Mouse (Mus musculus) retina, adult 2 months (tissue): ENCODE measurements around the gene Maml1.

Source experiments
- DNase-seq: peaks from one replicate; pipeline ENCODE4 v3.0.0-alpha.2; 2012; ENCODE audit warnings: low read depth, low spot score

The Maml1 gene

DNA sequence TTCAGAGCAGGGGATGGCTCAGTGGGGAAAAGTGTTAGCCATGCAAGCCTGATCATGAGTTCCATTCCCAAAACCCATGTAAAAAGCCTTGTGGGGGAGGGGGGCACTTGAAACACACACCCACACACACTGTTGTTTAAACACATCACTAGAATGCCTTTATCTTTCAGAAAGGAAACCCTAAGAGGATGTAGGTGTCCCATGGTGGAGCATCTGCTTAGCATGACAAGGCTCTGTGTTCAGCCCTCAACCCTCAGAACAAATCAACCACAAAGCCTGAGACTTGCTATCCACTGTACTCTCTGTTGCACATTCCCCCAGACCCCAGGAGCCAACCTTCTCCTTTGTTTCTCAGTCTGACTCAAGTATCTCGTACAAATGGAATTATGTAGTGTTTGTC is 12.1 kb downstream of the Maml1 start:
- DNase-seq: no peak

DNA sequence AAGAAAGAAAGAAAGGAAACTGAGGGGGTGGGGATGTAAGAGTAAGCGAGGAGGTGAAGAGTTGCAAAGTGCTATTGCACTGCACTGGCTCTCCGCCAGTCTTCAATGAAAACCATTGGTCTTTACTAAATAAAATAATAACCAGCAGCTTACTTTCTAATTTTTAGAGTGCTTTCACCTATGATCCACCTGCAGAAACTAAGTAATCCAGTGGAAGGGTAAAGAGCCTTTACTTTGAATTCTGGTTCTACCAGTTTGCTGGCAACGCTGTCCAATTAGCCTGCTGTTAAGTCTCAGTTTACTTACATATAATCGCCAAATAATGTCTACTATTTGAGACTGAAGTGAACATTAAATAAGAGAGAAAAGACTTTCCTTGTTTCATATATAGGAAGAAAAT is 13.1 kb downstream of the Maml1 start:
- DNase-seq: no peak

DNA sequence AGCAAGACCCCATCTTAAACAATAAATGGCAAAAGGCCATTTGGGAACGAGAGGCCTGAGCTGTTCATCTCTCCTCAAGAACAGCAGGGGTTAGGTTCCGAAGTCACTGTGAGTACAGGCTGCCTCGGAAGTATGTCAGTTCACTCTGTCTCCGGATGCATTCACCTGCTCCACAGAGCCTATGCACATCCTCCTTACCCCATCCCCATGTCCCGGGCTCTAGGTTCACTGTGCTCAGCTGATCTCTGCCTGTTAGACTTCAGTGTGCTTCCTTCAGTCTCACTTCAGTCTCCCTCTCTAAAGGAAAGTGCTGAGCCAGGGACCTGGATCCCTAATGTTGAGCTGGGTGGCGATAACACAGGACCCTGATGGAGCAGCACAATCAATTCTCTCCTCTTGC is 14.4 kb downstream of the Maml1 start:
- no peak for DNase-seq

DNA sequence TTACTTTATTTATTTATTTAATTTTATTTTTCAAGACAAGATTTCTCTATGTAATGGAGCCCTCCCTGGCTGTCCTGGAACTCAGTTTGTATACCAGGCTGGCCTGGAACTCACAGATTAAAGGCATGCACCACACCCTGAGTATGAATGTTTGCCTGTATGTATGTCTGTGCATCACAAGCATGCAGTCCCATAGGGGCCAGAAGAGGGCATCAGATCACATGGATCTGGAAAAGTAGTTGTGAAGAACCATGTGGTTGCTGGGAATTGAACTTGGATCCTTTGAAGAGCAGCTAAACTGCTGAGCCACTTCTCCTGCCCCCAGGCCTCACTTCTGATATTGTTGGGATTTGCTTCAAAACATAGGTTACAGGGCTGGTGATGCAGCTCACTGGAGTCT is 15.1 kb downstream of the Maml1 start:
- no peak for DNase-seq

DNA sequence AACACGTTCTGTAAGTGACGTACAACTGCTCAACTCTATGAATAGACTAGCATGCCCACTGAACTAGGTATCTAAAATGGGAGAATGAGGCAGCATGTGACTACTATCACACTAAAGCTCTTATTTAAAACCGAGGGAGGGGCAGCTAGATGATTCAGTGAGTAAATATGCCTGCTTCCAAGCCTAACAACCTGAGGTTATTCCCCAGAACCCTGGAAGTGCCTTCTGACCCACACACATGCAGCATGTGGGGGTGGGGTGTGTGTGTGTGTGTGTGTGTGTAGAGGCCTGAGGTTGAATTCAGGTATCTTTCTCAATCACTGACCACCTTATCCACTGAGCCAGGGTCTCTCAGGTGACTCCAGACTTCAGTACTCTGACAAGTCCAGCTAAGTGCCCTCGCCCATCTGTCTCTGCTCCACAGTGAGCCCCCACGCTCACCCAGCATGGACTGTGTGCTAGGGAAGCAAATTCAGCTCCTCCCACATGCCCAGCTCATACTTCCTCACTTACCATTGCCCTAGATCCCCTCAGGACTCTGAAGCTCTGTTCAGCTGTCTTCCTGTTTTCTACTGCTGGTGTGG is 16.5 kb downstream of the Maml1 start:
- no peak for DNase-seq

DNA sequence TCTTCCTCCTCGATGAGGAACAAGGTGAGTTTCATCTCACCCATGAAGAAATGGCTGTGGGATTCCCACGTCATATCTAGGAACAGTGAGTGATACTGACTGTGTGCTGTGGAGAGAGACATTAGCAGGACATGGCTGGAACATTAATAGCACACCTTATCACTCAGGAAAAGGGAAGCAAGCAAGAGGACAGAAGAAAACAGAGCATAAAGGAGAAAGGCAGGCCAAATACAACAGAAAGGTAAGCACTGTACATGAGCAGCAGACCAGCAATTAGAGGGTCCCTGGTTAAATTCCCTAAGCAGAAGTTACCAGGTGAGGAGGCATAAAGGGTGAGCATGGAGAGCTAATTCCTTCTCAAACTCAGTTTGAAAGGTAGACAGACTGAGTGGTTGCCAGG is 17.0 kb downstream of the Maml1 start:
- DNase-seq: no peak

DNA sequence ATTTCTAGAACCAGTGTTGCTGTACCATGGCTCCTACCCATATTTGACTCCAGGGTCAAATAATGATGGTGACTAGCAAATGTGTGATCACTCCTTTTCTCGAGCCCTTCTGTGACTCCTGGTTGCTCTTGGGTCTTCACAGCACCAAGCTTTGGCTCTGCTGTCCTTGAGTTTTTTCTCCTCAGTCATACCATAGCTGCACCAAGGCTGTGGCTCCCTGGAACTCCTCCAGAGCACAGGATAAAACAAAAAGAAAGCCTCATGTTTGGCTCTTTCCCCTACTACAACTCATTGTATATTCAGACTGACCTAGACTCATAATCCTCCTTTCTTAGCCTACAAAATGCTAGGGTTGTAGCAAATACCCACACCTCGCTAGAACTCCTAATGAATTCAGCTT is 19.3 kb downstream of the Maml1 start:
- DNase-seq: no peak

DNA sequence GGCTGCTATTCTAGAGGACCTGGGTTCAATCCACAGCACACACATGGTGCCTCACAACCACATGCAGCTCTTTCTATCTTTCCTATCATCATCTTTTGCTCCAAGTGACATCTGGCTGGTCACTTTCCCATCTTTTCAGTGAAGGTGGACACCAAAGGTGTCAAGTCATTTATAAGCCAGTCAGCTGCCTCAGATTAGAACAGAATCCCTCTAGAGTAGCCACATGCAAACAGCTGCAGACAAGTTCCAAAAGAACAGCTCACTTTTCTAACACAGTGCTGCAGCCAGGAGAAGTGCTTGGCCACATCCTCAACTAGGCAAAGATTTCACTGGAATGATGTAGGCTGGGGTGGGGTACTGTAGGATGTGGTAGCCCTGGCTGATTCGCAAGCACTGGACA is 22.2 kb downstream of the Maml1 start:
- DNase-seq: no peak

DNA sequence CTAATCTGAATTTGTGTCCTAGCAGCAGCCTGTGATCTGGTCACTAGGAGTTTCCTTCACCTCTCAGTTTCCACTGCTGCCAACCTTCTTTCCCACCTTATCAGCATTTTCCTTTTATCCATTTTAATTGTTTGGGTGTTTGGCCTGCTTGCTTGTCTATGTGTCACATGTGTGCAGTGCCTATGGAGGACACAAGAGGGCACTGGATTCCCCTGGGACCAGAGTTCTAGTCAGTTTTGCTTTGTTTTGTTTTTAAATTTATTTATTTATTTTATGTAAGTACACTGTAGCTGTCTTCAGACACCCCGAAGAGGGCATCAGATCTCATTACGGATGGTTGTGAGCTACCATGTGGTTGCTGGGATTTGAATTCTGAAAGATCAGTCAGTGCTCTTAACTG is 22.9 kb downstream of the Maml1 start:
- DNase-seq: no peak

DNA sequence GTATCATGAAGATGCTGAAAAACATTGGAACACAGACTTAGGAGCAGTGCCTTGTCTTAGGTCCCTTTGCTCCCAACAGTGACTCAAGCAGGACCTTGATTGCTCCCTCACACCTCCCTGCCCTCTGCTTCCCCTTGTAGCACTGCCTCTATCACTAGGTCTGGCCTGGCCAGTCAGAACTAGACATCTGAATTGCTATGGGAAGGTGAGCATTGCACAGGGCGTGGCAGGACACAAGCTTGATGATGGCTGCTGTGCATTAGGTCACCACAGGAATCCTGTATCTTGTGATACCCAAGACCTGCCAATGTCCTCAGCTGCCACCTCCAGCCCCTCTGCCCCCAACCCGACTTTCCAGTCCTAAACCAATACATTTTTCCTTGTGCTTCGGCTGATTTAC is 25.1 kb downstream of the Maml1 start:
- no peak for DNase-seq

DNA sequence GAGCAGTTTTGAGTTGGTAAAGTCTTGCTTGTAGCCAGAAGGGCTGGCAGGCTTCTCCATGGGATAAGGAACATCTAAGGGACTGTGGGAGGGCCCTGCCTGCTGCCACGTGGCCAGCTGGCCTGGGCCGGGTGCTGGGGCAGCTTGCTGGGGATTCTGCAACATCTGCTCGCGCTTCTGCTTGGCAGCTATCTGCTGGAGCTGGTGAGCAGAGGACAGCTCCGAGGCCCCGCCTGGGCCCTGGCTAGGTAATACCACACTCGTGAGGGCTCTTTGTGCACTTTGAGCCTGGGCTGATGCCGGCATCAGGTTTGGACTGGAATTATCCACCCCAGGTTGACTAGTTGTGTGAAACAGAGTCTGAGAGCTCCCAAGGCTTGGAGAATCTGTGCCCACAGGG is 26.2 kb downstream of the Maml1 start:
- no peak for DNase-seq

DNA sequence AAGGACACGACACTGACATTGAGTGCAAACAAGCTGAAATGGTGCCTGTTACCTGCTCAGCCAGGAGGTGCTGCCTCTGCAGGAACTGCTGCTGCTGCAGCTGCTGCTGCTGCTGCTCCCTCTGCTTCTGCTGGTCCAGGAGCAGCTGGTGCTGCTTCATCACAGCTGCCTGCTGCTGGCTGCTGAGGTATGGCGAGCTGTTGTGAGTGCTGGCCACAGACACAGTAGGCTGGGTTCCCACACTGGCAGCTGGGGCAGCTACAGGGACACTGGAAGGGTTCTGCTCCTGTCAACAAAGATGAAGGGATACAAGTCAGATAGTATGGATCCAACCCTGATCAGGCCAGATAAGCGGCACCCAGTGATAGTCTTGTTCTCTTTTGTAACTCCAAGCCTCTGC is 28.9 kb downstream of the Maml1 start:
- no peak for DNase-seq

DNA sequence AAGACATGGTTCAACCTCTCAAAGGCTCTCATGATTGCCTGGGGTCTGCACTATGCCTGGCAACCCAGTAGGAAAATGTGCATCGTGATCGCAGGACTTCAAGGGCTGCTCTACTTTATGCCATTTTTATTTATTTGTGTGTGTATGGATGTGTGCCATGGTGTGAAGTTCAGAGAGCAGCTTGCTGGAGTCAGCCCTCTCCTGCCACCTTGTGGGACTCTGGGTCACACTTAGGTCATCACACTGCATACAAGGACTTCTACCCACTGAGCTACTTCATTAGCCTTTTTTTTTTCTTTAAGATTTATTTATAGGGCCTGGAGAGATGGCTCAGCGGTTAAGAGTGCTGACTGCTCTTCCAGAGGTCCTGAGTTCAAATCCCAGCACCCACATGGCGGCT is 30.1 kb downstream of the Maml1 start:
- no peak for DNase-seq

DNA sequence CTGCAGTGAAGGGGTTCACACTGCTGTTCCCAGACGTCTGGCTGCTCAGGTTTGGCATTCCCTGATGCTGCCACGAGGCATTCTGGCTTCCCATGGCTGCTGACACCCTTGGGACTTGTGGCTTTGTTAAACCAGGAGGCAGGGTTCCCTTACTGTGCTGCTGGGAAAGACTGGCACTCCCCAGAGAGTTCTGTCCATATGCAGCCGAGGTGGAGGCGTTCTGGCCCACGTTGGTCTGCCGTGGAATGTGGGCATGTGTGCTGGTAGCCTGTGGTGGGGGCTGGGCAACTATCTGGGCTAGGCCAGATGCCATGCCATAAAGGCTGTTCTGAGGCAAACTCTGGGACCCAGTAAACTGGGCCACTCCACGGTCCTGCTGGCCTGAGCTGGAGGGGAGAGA is 33.8 kb downstream of the Maml1 start:
- DNase-seq: no peak

DNA sequence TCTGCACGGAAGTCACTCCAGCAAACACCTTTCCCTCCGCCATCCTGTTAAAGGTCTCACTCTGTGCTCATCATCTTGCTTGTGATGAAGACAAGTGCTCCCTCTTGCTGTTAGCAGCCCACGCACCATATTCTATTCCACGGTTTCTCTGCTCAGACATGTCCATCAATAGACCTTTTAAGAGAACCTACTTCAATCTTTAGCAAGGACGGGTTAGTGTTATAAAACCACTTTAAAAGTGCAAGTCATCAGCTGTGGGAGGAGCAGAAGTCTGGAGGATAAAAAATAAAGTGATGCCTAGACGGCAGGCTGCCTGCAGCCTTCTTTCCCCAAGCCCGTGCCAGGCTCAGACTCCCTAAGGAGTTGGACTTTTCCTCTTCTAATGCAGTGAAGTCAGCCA is 35.5 kb downstream of the Maml1 start:
- no peak for DNase-seq

DNA sequence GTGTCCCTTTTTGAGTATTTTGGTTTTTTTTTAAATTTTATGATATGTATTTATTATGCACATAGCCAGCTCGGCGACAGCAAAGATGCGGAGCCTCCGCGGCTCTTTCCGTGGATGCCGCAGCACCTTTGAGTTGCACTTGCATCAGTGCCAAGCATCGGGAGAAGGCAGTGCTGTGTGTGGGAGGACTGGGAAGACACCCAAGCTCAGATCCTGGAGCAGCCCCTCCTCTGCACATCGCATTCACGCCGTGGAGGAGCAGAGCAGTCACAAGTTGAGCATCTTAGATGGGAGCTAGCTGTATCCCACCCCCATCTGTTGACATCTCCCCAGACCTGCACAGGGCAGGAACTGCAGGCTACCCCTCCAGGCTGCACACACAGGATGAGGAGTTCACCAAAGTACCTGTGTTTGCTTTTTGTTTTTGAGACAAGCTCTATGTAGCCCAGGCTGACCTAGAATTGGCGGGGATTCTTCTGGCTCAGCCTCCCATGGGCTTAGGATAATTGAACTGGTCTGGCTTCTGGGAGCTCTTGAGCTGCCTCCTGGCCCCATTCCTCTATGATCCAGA is 38.0 kb downstream of the Maml1 start:
- DNase-seq: no peak

DNA sequence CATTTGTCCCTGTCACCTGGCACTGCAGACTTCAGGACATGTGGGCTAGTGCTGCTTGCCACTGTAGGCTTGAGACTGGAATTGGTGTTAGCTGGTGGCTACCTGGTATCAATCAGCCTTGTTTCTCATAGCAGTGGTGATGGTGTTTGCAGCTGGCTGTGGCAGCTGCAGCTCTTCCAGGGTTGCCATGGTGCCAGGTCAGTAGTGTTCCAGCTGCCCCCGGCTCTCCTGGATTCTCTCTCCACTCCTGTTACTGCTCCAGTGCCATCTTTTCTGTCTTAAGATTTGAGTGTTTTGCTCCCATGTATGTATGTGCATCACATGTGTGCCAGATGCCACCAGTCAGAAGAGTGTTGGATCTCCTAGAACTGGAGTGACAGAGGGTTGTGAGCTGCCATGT is 38.7 kb downstream of the Maml1 start:
- DNase-seq: no peak

DNA sequence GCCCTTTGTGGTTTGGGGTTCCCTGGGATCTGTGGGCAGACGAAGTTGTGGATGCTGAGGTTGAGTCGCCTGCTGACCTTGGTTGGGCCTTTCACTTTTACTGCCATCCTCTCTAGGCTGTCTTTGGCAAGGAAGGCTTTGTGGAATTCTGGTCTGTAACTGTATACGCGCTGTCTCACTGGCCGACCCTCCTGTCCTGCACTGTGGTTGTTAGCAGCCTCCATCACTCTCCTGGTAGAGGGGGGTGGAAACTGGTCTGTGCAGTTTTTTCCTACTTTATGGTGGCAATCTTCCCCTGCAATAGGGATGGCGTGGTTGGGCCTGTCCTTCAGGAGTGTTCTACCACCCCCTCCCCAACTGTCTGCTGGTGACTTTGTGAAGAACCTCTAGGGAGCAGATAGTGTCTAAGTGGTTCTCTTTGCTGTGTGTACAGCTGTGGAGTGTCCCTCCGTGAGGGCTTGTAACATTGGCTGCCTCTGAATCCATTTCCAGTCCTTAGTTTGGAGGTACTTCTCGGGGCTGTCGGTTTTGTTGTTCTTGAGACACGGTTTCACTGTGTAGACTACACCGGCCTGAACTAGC is 39.3 kb downstream of the Maml1 start:
- no peak for DNase-seq

DNA sequence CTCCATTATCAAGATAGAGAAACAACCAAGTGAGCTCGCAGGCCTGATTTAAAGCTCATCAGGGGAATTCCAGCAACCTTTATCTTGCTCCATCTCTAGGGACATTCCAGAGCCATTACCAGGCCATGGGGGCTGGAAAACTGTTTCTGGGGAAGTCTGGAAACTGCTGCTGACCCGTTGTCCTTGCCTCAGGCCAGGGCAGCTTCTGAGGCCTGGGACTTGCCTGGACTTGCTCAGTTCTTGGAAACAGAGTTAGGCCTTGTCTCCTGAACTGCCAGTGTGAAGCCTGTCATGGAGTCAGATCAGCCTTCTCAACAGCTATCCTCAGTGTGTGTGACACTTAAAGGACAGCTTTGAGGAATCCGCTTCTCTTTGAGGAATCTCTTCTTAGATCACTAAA is 39.9 kb downstream of the Maml1 start:
- no peak for DNase-seq

DNA sequence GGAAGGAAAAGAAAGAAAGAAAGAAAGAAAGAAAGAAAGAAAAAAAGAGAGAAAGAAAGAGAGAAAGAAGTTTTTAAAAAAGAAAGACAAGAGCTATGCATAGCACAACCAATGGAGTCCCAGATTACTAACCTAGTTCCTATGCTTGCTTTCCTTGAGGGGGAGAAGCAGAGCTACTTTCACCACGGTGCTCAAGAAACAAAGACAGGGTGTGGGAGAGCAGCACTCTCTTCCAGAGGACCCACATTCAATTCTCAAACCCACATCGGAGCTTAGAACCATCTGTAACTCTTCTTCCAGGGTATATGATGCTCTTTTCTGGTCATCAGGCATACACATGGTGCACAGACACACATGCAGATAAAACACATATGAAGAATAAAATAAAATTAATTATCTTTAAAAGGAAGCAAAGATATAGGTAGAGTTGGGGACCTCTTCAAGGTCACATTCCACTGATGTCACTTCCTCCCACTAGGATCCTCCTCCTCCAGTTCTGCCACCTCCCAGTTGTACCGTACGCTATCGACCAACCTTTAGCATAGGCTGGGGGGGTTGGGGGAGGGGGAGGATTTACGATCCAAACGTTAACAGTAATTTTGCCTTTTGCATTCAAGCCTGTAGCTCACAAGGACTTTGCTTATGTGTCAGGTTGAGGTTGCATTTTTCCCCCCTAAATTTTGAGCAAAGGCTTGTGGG is 43.5 kb downstream of the Maml1 start:
- no peak for DNase-seq

DNA sequence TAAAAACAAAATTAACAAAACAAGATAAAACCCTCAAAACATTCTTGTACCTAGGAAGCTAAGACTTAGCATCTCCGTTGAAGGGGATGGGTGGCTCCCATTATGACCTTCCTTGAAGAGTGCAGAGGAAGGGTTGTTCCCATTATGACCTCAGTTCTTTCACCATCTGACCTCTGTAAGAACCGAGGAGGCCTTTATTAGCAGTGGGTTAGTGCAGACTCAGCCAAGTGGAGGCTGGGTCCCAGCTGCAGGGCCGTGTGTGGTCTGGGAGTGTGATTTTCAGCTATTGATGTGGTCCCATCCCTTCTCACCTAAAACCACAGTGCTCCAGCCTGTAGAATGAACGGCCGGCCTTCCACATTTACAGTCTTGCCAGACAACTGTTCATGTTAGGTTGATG is 46.8 kb downstream of the Maml1 start:
- no peak for DNase-seq

DNA sequence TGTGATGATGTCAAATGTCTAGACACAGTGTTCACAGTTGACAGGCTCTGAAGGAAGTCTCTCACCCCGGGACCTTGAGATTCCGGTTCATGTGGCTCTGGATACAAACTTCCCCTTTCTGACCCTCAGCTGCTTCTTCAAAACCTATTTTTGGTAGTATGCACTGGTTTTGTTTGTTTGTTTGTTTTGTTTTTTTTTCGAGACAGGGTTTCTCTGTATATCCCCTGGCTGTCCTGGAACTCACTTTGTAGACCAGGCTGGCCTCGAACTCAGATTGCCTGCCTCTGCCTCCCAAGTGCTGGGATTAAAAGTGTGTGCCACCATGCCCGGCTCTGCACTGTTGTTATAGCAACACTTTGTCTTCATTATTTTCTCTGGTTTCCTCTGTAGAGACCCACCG is 48.2 kb downstream of the Maml1 start:
- no peak for DNase-seq

DNA sequence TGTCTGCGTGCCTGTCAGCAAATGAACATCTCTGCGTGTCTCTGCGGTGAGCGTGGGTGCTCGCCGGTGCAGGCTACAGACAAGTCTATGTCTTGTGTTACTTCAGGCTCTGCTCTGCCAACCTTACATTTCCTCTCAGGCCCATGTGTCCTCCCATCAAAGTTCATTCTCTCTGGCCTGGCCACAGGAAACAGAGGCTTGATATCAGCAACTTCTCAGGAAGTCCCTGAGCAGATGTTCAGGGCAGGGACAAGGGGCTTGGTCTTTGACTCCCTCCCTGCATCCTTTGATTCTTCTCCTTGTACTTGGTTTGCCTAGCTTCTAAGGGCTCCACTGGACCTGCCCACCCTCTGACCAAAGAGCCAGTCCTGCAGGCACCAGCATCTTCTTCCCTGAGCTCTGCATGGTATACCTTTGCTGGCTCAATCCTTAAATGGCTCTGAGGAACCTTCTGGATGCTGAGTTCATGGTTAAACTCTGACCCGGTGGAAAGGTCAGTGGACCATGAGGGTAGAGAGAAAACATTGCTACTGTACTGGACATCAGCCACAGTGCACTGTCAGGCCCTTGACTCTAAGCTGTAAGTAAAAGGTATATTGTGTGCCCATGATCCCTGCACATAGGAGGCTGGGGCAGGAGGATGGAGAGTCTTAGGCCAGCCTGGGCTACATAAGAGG is 51.7 kb downstream of the Maml1 start:
- no peak for DNase-seq
